Mouse (Mus musculus) ES-Bruce4 (cell line): ENCODE results near the gene Dync2li1. TPM values are rescaled to one million over a fixed set of nuclear protein-coding genes. Genes with fewer than 3 reads are reported as not detected.
A peak's percentile ranks its signal among the peaks of the same experiment; 100 is the strongest.

Experiments
- H3K27ac ChIP-seq: 2 replicates; pipeline ENCODE4 v1.5.1; 2012; ENCODE audit warnings: low read length, inconsistent platforms; ENCODE audit not compliant: insufficient read depth
- H3K27me3 ChIP-seq: 2 replicates; pipeline ENCODE4 v1.6.1; 2012; ENCODE audit warnings: mild to moderate bottlenecking, low read length, inconsistent platforms; ENCODE audit not compliant: control insufficient read depth, poor library complexity, insufficient read depth, severe bottlenecking
- H3K36me3 ChIP-seq: 2 replicates; pipeline ENCODE4 v1.6.1; 2012; ENCODE audit warnings: inconsistent platforms, mild to moderate bottlenecking, low read length, moderate library complexity; ENCODE audit not compliant: control insufficient read depth, poor library complexity, insufficient read depth, severe bottlenecking
- H3K4me1 ChIP-seq: one replicate; pipeline ENCODE4 v1.8.1; 2011; ENCODE audit warnings: low read length; ENCODE audit not compliant: control insufficient read depth, insufficient read depth
- H3K4me3 ChIP-seq: 2 replicates; pipeline ENCODE4 v1.5.1; 2011; ENCODE audit warnings: low read depth, mild to moderate bottlenecking, low read length
- H3K9ac ChIP-seq: 2 replicates; pipeline ENCODE4 v1.6.1; 2012; ENCODE audit warnings: low read depth, mild to moderate bottlenecking, inconsistent platforms; ENCODE audit not compliant: poor library complexity, severe bottlenecking
- H3K9me3 ChIP-seq: replicated peaks from 2 replicates; pipeline ENCODE4 v1.6.1; 2012; ENCODE audit warnings: mild to moderate bottlenecking, low read length, inconsistent platforms; ENCODE audit not compliant: control insufficient read depth, poor library complexity, insufficient read depth, severe bottlenecking
- CTCF ChIP-seq: IDR thresholded peaks from one replicate; pipeline ENCODE4 v1.8.1; 2011; ENCODE audit warnings: low read depth, low read length
- EP300 ChIP-seq: IDR thresholded peaks from 2 replicates; pipeline ENCODE4 v1.6.1; 2011; ENCODE audit warnings: low read depth, low read length; ENCODE audit not compliant: insufficient read depth
- POLR2A ChIP-seq: IDR thresholded peaks from one replicate; pipeline ENCODE4 v1.8.1; 2011; ENCODE audit warnings: low read length; ENCODE audit not compliant: insufficient read depth
- polyA plus RNA-seq: library from polyadenylated mRNA; stranded (reverse); fragments of >200 nt; gene quantifications from 2 replicates; pipeline ENCODE4 v1.2.4, GENCODE M21; 2011; ENCODE audit warnings: low read depth; ENCODE audit not compliant: missing spikeins, insufficient read depth, insufficient read length

The Dync2li1 gene
- polyA plus RNA-seq: 25.4 and 26.3 TPM in 2 replicates

- Histone ChIP-seq H3K36me3 (no peaks in the 10 kb centered on the region), H3K9ac (peak within 1 kb of the TSS; percentile 0; the same call in 1 of the 2 replicates), H3K4me3 (peak within 1 kb of the TSS; percentile 63), H3K27ac (no peak within 1 kb of the TSS), H3K9me3 (no peaks in the 10 kb centered on the region), H3K4me1 (no peaks in the 10 kb centered on the region), H3K27me3 (no peaks in the 10 kb centered on the region)
- TF ChIP-seq CTCF (no peak), POLR2A (no peak), EP300 (no peak)
Measured at GRCm38 (mm10) chr17:84626276-84626856, at the start of gene Dync2li1. Gene Dync2li1, plus strand, starts transcription at chr17:84626496.

GRCm38 (mm10) chr17:84576621-84577293 is 49.5 kb upstream of the Dync2li1 start:
- H3K4me3 ChIP-seq: no peak overlapping the region
- no peaks in the 10 kb centered on the region for H3K27me3 ChIP-seq
- H3K27ac ChIP-seq: no peak overlapping the region
- no peaks in the 10 kb centered on the region for H3K36me3 ChIP-seq
- H3K9ac ChIP-seq: no peak overlapping the region
- H3K4me1 ChIP-seq: peaks cover 2% of the 10 kb centered on the region
- no peaks in the 10 kb centered on the region for H3K9me3 ChIP-seq
- TF ChIP-seq POLR2A: no peak
- no peak for TF ChIP-seq CTCF
- no peak for TF ChIP-seq EP300

GRCm38 (mm10) chr17:84579249-84579648 is 47.0 kb upstream of the Dync2li1 start:
- Histone ChIP-seq H3K36me3 (no peaks in the 10 kb centered on the region), H3K4me1 (peaks cover 2% of the 10 kb centered on the region), H3K27me3 (no peaks in the 10 kb centered on the region), H3K4me3 (no peak overlapping the region), H3K9me3 (no peaks in the 10 kb centered on the region), H3K9ac (no peak overlapping the region), H3K27ac (no peak overlapping the region)
- TF ChIP-seq CTCF (no peak), EP300 (no peak), POLR2A (no peak)

GRCm38 (mm10) chr17:84579817-84580216 is 46.5 kb upstream of the Dync2li1 start:
- Histone ChIP-seq H3K36me3 (no peaks in the 10 kb centered on the region), H3K4me3 (no peak overlapping the region), H3K9me3 (no peaks in the 10 kb centered on the region), H3K4me1 (peaks cover under 1% of the 10 kb centered on the region), H3K27me3 (no peaks in the 10 kb centered on the region), H3K9ac (no peak overlapping the region), H3K27ac (no peak overlapping the region)
- TF ChIP-seq EP300: no peak
- no peak for TF ChIP-seq POLR2A
- no peak for TF ChIP-seq CTCF

GRCm38 (mm10) chr17:84580821-84581220 is 45.5 kb upstream of the Dync2li1 start:
- Histone ChIP-seq H3K27ac (no peak overlapping the region), H3K27me3 (no peaks in the 10 kb centered on the region), H3K36me3 (no peaks in the 10 kb centered on the region), H3K9me3 (no peaks in the 10 kb centered on the region), H3K4me1 (no peaks in the 10 kb centered on the region), H3K9ac (no peak overlapping the region), H3K4me3 (no peak overlapping the region)
- TF ChIP-seq POLR2A: no peak
- no peak for TF ChIP-seq CTCF
- no peak for TF ChIP-seq EP300

- no peaks in the 10 kb centered on the region for H3K4me1 ChIP-seq
- no peak overlapping the region for H3K27ac ChIP-seq
- H3K4me3 ChIP-seq: no peak overlapping the region
- TF ChIP-seq EP300: no peak
- TF ChIP-seq POLR2A: no peak
- no peak for TF ChIP-seq CTCF
- H3K27me3 ChIP-seq: no peaks in the 10 kb centered on the region
- H3K9me3 ChIP-seq: no peaks in the 10 kb centered on the region
- H3K36me3 ChIP-seq: no peaks in the 10 kb centered on the region
- no peak overlapping the region for H3K9ac ChIP-seq
Measured at GRCm38 (mm10) chr17:84581740-84582414, 44.4 kb upstream of the Dync2li1 start.
